Mouse (Mus musculus): Measurements from ENCODE around the gene Olfr1344. TPM values are rescaled to one million over a fixed set of nuclear protein-coding genes. Genes with fewer than 3 reads are reported as not detected.

The Olfr1344 gene
- 0.08 TPM in 1 of 2 replicates, not detected in the other for polyA plus RNA-seq (2015; fragmentation: Nextera tagmentation; extraction: Ambion mirVana)

GRCm38 (mm10) chr7:6438388-6438787, at the start of gene Olfr1344:
TSS of gene Olfr1344 (plus strand) at chr7:6438688.

GRCm38 (mm10) chr7:6397996-6398975, 40.2 kb upstream of the Olfr1344 start, which contains the start of gene Smim17:
TSS of gene Smim17 (plus strand) at chr7:6398715.

GRCm38 (mm10) chr7:6410043-6410442, 28.4 kb upstream of the Olfr1344 start, which contains the start of gene Gm20715:
TSS of gene Gm20715 (plus strand) at chr7:6410277.

GRCm38 (mm10) chr7:6455868-6456267, 17.4 kb downstream of the Olfr1344 start, which contains the start of gene Olfr1336:
TSS of gene Olfr1336 (plus strand) at chr7:6456168.

GRCm38 (mm10) chr7:6466951-6467350, 28.5 kb downstream of the Olfr1344 start, which contains the start of gene Olfr1346:
TSS of gene Olfr1346 (plus strand) at chr7:6467101.

GRCm38 (mm10) chr7:6486841-6487240, 48.4 kb downstream of the Olfr1344 start, which contains the start of gene Olfr5:
TSS of gene Olfr5 (minus strand) at chr7:6486941.

Other genes with a start within 250 kb of the Olfr1344 start
- gene Galp, start 241.6 kb upstream of the Olfr1344 start, polyA plus RNA-seq (2015; fragmentation: Nextera tagmentation; extraction: Ambion mirVana) = not detected in 2 replicates
- gene Zscan5b, start 216.4 kb upstream of the Olfr1344 start, polyA plus RNA-seq (2015; fragmentation: Nextera tagmentation; extraction: Ambion mirVana) = not detected in 2 replicates
- 0.21 TPM in 1 of 2 replicates, not detected in the other for gene Epp13, start 186.0 kb upstream of the Olfr1344 start, polyA plus RNA-seq (2015; fragmentation: Nextera tagmentation; extraction: Ambion mirVana)
- gene Zfp667, start 152.1 kb upstream of the Olfr1344 start, polyA plus RNA-seq (2015; fragmentation: Nextera tagmentation; extraction: Ambion mirVana) = 7.5 and 10.9 TPM in 2 replicates
- gene Zfp583, start 107.4 kb upstream of the Olfr1344 start, polyA plus RNA-seq (2015; fragmentation: Nextera tagmentation; extraction: Ambion mirVana) = 5.2 and 6.6 TPM in 2 replicates
- gene Gm3854, start 94.9 kb upstream of the Olfr1344 start, polyA plus RNA-seq (2015; fragmentation: Nextera tagmentation; extraction: Ambion mirVana) = 1.5 and 2.0 TPM in 2 replicates
- 2.1 and 2.7 TPM in 2 replicates for gene Zfp78, start 75.4 kb upstream of the Olfr1344 start, polyA plus RNA-seq (2015; fragmentation: Nextera tagmentation; extraction: Ambion mirVana)
- 6.5 and 6.9 TPM in 2 replicates for gene Zfp28, start 55.4 kb upstream of the Olfr1344 start, polyA plus RNA-seq (2015; fragmentation: Nextera tagmentation; extraction: Ambion mirVana)
- gene Smim17, start 40.0 kb upstream of the Olfr1344 start, polyA plus RNA-seq (2015; fragmentation: Nextera tagmentation; extraction: Ambion mirVana) = 0.14 and 0.15 TPM in 2 replicates
- not detected in 2 replicates for gene Gm20715, start 28.4 kb upstream of the Olfr1344 start, polyA plus RNA-seq (2015; fragmentation: Nextera tagmentation; extraction: Ambion mirVana)
- not detected in 2 replicates for gene Olfr1336, start 17.5 kb downstream of the Olfr1344 start, polyA plus RNA-seq (2015; fragmentation: Nextera tagmentation; extraction: Ambion mirVana)
- gene Olfr1346, start 28.4 kb downstream of the Olfr1344 start, polyA plus RNA-seq (2015; fragmentation: Nextera tagmentation; extraction: Ambion mirVana) = not detected in 2 replicates
- gene Olfr5, start 48.3 kb downstream of the Olfr1344 start, polyA plus RNA-seq (2015; fragmentation: Nextera tagmentation; extraction: Ambion mirVana) = not detected in 2 replicates
- gene Olfr1347, start 61.1 kb downstream of the Olfr1344 start, polyA plus RNA-seq (2015; fragmentation: Nextera tagmentation; extraction: Ambion mirVana) = not detected in 2 replicates
- gene Olfr1348, start 70.1 kb downstream of the Olfr1344 start, polyA plus RNA-seq (2015; fragmentation: Nextera tagmentation; extraction: Ambion mirVana) = not detected in 2 replicates
- not detected in 2 replicates for gene Olfr1349, start 84.3 kb downstream of the Olfr1344 start, polyA plus RNA-seq (2015; fragmentation: Nextera tagmentation; extraction: Ambion mirVana)
- gene Olfr1350, start 126.2 kb downstream of the Olfr1344 start, polyA plus RNA-seq (2015; fragmentation: Nextera tagmentation; extraction: Ambion mirVana) = not detected in 2 replicates

Measured in adrenal gland, postnatal 0 days (tissue).